14 mouse cellular contexts compared by ENCODE assay signal in genomic region chr2:132053824-132054223, GRCm38 (mm10).
"Had no signal": no experiment of that assay in that cellular context is flagged by ENCODE, and none has a peak within 500 bp of the region (broad histone marks: within the 10 kb centered on the region; RNA-seq: fewer than 3 reads in every experiment).

No protein-coding gene starts in this region.

- ATAC-seq: intestine, embryonic 16.5 days; lung, postnatal 0 days had no signal

- DNase-seq: kidney, adult 18-20 months; kidney, adult 9 months; kidney, postnatal 14 days; kidney, postnatal 4 days; layer of hippocampus, adult 9-11 months; liver, embryonic 13.5 days; lung, embryonic 14.5 days; midbrain, embryonic 14.5 days; right cerebral cortex, postnatal 14 days; right cerebral cortex, postnatal 4 days; thymus, adult 18-20 months; thymus, postnatal 36 days had no signal
